Mouse (Mus musculus): ENCODE data around the gene Pate2. TPM values are rescaled to one million over a fixed set of nuclear protein-coding genes. Genes with fewer than 3 reads are reported as not detected.

Gene Pate2
- 0.45 and 0.77 TPM in 2 replicates for polyA plus RNA-seq (2015; fragmentation: Nextera tagmentation; extraction: Ambion mirVana)

- H3K4me3 ChIP-seq (replicated peaks), result peak within 1 kb of the TSS; percentile 81
- H3K4me2 ChIP-seq (replicated peaks), result peak within 1 kb of the TSS; percentile 79
- WGBS, result under 1% methylated on average over 86 of the region's 86 CpGs
- H3K36me3 ChIP-seq, result peaks cover 7% of the 10 kb centered on the region; the same call in 1 of the 2 replicates
- peaks cover 3% of the 10 kb centered on the region for H3K27me3 ChIP-seq (replicated peaks)
- H3K9me3 ChIP-seq, result no peaks in the 10 kb centered on the region
- peaks cover 3% of the 10 kb centered on the region; the same call in 1 of the 2 replicates for H3K4me1 ChIP-seq (replicated peaks)
- H3K9ac ChIP-seq, result peak within 1 kb of the TSS; percentile 87
- H3K27ac ChIP-seq, result peak within 1 kb of the TSS; percentile 93
- ATAC-seq, result peak; percentile 99
Measured at GRCm38 (mm10) chr9:35569571-35570534, at the start of gene Pate2, which contains the start of gene Hyls1. Pate2 (plus strand) TSS chr9:35570284. Hyls1 (minus strand) TSS chr9:35570398.

- Histone ChIP-seq H3K4me1 (replicated peaks) (peaks cover 19% of the 10 kb centered on the region), H3K4me2 (replicated peaks) (no peak overlapping the region), H3K27ac (peak overlapping the region; percentile 68), H3K4me3 (replicated peaks) (no peak overlapping the region), H3K36me3 (no peaks in the 10 kb centered on the region), H3K9ac (no peak overlapping the region), H3K27me3 (replicated peaks) (no peaks in the 10 kb centered on the region), H3K9me3 (no peaks in the 10 kb centered on the region)
- 67% methylated on average over 6 of the region's 6 CpGs for whole genome bisulfite sequencing
- ATAC-seq, result peak; percentile 84
Measured at GRCm38 (mm10) chr9:35520631-35521348, 49.3 kb upstream of the Pate2 start.

- Histone ChIP-seq H3K4me1 (replicated peaks) (peaks cover 19% of the 10 kb centered on the region), H3K4me3 (replicated peaks) (no peak overlapping the region), H3K36me3 (no peaks in the 10 kb centered on the region), H3K27me3 (replicated peaks) (no peaks in the 10 kb centered on the region), H3K9me3 (no peaks in the 10 kb centered on the region), H3K27ac (0 out of 2 replicates have a peak overlapping the region, but pooled peaks have one; percentile 24), H3K4me2 (replicated peaks) (no peak overlapping the region), H3K9ac (no peak overlapping the region)
- ATAC-seq, result no peak
- WGBS, result 70% methylated on average over 2 of the region's 2 CpGs
Measured at GRCm38 (mm10) chr9:35522241-35522640, 47.8 kb upstream of the Pate2 start.

- WGBS, result 86% methylated on average over 1 of the region's 1 CpGs
- Histone ChIP-seq H3K27me3 (replicated peaks) (no peaks in the 10 kb centered on the region), H3K4me2 (replicated peaks) (no peak overlapping the region), H3K9me3 (no peaks in the 10 kb centered on the region), H3K4me1 (replicated peaks) (peaks cover 19% of the 10 kb centered on the region), H3K36me3 (no peaks in the 10 kb centered on the region), H3K9ac (no peak overlapping the region), H3K4me3 (replicated peaks) (no peak overlapping the region), H3K27ac (peak overlapping the region; percentile 24; the same call in 1 of the 2 replicates)
- no peak for ATAC-seq
Measured at GRCm38 (mm10) chr9:35522821-35523515, 47.1 kb upstream of the Pate2 start.

GRCm38 (mm10) chr9:35523541-35523940, 46.5 kb upstream of the Pate2 start:
- H3K27me3 ChIP-seq (replicated peaks), result no peaks in the 10 kb centered on the region
- 36% methylated on average over 5 of the region's 5 CpGs for WGBS
- H3K9ac ChIP-seq, result no peak overlapping the region
- H3K9me3 ChIP-seq, result no peaks in the 10 kb centered on the region
- H3K4me1 ChIP-seq (replicated peaks), result peaks cover 19% of the 10 kb centered on the region
- H3K4me3 ChIP-seq (replicated peaks), result no peak overlapping the region
- H3K36me3 ChIP-seq, result no peaks in the 10 kb centered on the region
- peak overlapping the region; percentile 56; the same call in 1 of the 2 replicates for H3K27ac ChIP-seq
- ATAC-seq, result peak; percentile 60
- no peak overlapping the region for H3K4me2 ChIP-seq (replicated peaks)

- H3K9me3 ChIP-seq, result no peaks in the 10 kb centered on the region
- no peak overlapping the region for H3K4me3 ChIP-seq (replicated peaks)
- peaks cover 19% of the 10 kb centered on the region for H3K4me1 ChIP-seq (replicated peaks)
- H3K27me3 ChIP-seq (replicated peaks), result no peaks in the 10 kb centered on the region
- WGBS, result 16% methylated on average over 7 of the region's 7 CpGs
- peak overlapping the region; percentile 56 for H3K27ac ChIP-seq
- H3K9ac ChIP-seq, result no peak overlapping the region
- H3K36me3 ChIP-seq, result no peaks in the 10 kb centered on the region
- no peak overlapping the region for H3K4me2 ChIP-seq (replicated peaks)
- ATAC-seq, result peak; percentile 48
Measured at GRCm38 (mm10) chr9:35523941-35524411, 46.1 kb upstream of the Pate2 start.

- Histone ChIP-seq H3K4me1 (replicated peaks) (0 out of 2 replicates have a peak, but pooled peaks cover 2% of the 10 kb centered on the region), H3K27ac (no peak overlapping the region)
- WGBS, result 65% methylated on average over 3 of the region's 3 CpGs
Measured at GRCm38 (mm10) chr9:35529141-35529540, 40.9 kb upstream of the Pate2 start.

GRCm38 (mm10) chr9:35529796-35530195, 40.3 kb upstream of the Pate2 start:
- 29% methylated on average over 1 of the region's 1 CpGs for WGBS
- Histone ChIP-seq H3K4me2 (replicated peaks) (no peak overlapping the region), H3K27me3 (replicated peaks) (no peaks in the 10 kb centered on the region), H3K27ac (peak overlapping the region; percentile 44; the same call in 1 of the 2 replicates), H3K9me3 (no peaks in the 10 kb centered on the region), H3K36me3 (no peaks in the 10 kb centered on the region), H3K9ac (no peak overlapping the region), H3K4me1 (replicated peaks) (no peaks in the 10 kb centered on the region), H3K4me3 (replicated peaks) (no peak overlapping the region)
- no peak for ATAC-seq

More at GRCm38 (mm10) chr9:35529141-35529540, 40.9 kb upstream of the Pate2 start:
- Histone ChIP-seq H3K4me3 (replicated peaks) (no peak overlapping the region), H3K4me2 (replicated peaks) (no peak overlapping the region), H3K9ac (no peak overlapping the region), H3K27me3 (replicated peaks) (no peaks in the 10 kb centered on the region), H3K9me3 (no peaks in the 10 kb centered on the region), H3K36me3 (no peaks in the 10 kb centered on the region)
- no peak for ATAC-seq

- H3K4me3 ChIP-seq (replicated peaks), result no peak overlapping the region
- H3K4me2 ChIP-seq (replicated peaks), result no peak overlapping the region
- H3K9ac ChIP-seq, result no peak overlapping the region
- no peaks in the 10 kb centered on the region for H3K36me3 ChIP-seq
- no peaks in the 10 kb centered on the region for H3K27me3 ChIP-seq (replicated peaks)
- ATAC-seq, result no peak
- H3K27ac ChIP-seq, result no peak overlapping the region
- H3K9me3 ChIP-seq, result no peaks in the 10 kb centered on the region
- WGBS, result 54% methylated on average over 9 of the region's 9 CpGs
- H3K4me1 ChIP-seq (replicated peaks), result peaks cover 7% of the 10 kb centered on the region; the same call in 1 of the 2 replicates
Measured at GRCm38 (mm10) chr9:35533266-35533665, 36.8 kb upstream of the Pate2 start.

GRCm38 (mm10) chr9:35535110-35535509, 35.0 kb upstream of the Pate2 start:
- Histone ChIP-seq H3K9me3 (no peaks in the 10 kb centered on the region), H3K4me3 (replicated peaks) (no peak overlapping the region), H3K27ac (no peak overlapping the region), H3K9ac (no peak overlapping the region), H3K4me2 (replicated peaks) (no peak overlapping the region), H3K27me3 (replicated peaks) (no peaks in the 10 kb centered on the region), H3K36me3 (no peaks in the 10 kb centered on the region), H3K4me1 (replicated peaks) (peaks cover 11% of the 10 kb centered on the region; the same call in 1 of the 2 replicates)
- peak; percentile 89 for ATAC-seq
- WGBS, result 6% methylated on average over 2 of the region's 2 CpGs

GRCm38 (mm10) chr9:35535876-35536275, 34.2 kb upstream of the Pate2 start:
- ATAC-seq, result no peak
- no peaks in the 10 kb centered on the region for H3K9me3 ChIP-seq
- no peaks in the 10 kb centered on the region for H3K27me3 ChIP-seq (replicated peaks)
- no peak overlapping the region for H3K9ac ChIP-seq
- 78% methylated on average over 4 of the region's 4 CpGs for WGBS
- no peak overlapping the region for H3K4me2 ChIP-seq (replicated peaks)
- no peaks in the 10 kb centered on the region for H3K36me3 ChIP-seq
- H3K4me3 ChIP-seq (replicated peaks), result no peak overlapping the region
- no peak overlapping the region for H3K27ac ChIP-seq
- peaks cover 11% of the 10 kb centered on the region; the same call in 1 of the 2 replicates for H3K4me1 ChIP-seq (replicated peaks)

Measured in intestine, embryonic 15.5 days (tissue).